Mouse (Mus musculus) ES-CJ7 (cell line): Measurements from ENCODE around the gene Tfpi2.

Source experiments
- DNase-seq: peaks from one replicate; pipeline ENCODE4 v3.0.0; 2011; ENCODE audit warnings: low read depth, low spot score

The Tfpi2 gene

GRCm38 (mm10) chr6:3988750-3989149 is at the start of gene Tfpi2:
Tfpi2 (minus strand) TSS chr6:3988919.
- DNase-seq = no peak

DNA sequence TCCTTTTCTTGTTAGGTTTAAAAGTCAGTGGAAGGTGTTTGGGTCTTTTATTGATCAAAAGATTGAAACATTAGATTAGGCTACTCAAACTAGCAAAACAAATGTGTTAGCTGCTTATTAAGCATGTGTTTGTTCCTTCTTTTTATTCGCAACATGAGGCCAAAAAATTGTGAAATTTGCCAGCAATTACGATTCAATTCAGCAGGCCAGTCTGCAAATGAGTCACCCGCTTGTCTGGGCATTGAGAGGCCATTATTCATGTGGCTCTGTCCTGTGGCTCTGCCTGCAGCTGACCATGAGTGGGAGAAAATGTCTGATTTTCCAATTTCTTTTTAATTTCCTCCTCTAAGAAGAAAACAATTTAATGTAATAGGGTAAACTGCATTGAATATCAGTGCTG is 42.2 kb upstream of the Tfpi2 start:
- no peak for DNase-seq

DNA sequence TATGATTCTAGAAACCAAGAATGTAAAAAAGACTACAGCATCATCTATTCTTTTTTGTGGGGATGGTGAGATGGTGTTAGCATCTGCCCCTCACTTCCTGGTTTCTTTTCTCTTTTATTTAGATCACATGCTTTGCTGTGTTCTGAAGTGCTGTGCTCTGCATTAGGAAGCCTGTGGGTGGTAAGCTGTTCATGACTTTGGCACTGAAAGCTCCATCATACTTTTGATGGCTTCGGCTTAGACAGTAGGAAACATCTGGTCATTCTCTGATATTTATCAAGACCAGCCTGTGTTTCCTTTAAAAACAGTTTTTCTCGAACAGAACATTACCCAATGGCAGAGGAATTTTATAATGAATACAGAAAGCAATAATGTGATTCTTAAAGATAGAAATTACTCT is 37.6 kb upstream of the Tfpi2 start:
- DNase-seq = no peak

- no peak for DNase-seq
These were observed 33.9 kb upstream of the Tfpi2 start for GRCm38 (mm10) chr6:4022645-4023044.

DNA sequence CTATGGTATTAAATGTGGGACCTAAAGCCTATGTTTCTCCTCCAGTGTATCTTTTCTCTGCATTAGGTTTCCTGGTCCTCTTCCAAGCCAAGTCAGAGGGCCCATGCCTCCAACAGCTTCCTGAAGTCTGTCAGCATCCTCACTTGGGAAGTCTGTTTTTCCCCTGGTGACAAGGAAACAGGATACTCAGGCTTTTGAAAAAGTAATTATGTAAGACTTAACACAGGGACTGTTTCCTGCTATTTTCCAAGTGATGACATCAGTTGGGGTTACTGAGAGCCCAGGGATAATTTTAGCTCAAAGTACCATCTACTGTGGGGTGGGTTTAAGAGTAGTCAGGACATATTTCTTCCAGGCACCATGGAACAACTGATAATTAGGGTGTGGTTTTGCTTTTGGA is 20.8 kb upstream of the Tfpi2 start:
- DNase-seq = no peak

DNA sequence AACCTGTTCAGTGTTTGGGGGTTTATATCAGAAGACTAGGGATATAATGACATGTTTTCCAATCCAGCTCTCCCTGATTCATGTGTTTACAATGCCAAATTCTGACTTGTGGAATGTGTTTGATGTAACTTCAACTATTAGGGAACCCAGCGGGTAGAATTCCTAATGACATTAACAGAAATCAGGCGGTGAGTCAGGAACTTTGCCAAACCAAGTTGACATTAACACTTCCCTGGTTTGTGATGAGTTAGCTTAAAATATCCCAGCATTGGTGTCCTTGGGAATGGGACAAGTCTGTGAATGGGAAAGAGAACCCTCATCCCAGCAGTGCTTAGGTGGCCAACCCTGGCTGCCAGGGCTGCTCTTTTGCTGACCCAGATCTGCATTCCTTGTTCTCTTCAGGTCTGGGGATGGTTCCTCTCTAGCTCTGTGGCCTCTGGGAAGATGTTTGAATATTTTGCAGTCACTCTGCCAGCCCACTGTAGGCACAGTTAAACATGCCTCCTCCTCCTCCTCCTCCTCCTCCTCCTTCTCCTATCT is 19.9 kb upstream of the Tfpi2 start:
- no peak for DNase-seq

- DNase-seq = no peak
These were observed 16.1 kb upstream of the Tfpi2 start for GRCm38 (mm10) chr6:4004808-4005207.

- DNase-seq = peak; percentile 26
These were observed 15.2 kb upstream of the Tfpi2 start, which contains the start of gene Gng11 for GRCm38 (mm10) chr6:4003890-4004306. Gng11 (plus strand) TSS chr6:4003904.

DNA sequence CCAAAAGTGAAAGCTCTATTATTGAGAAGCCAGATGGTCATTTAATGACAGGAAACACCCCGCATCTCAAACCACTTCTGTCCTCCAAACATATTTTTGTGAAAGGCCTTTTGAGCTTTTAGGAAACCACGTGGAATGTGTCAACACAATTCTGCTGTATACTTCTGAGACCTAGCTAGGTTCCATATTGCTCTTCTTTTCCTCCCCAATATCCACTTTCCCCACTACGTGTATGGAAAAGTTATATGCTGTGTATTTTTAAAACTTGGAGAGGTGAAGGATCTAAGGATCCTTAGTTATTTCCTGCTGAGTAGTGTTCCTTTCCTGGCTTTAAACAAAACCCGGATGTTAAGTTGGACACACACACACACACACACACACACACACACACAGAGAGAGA is 14.7 kb upstream of the Tfpi2 start:
- no peak for DNase-seq

DNA sequence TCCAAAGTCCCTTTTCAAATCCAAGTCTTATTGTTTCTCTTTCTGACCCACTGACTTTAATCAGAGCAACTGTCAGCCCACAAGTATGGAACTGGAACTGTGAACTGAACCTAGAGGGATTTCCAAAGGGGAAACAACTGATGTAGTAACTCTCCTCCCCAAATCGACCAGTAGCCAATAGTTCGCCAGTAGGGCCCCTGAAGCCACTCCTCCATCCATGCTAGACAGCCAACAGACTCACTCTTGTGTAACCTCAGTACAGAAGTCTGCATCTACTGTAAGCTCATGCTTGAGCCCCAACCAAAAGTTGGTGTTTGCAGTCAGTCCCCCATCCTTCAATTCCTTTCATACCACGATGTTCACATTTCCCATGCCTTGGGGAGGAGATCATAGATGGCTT is 12.0 kb upstream of the Tfpi2 start:
- no peak for DNase-seq

DNA sequence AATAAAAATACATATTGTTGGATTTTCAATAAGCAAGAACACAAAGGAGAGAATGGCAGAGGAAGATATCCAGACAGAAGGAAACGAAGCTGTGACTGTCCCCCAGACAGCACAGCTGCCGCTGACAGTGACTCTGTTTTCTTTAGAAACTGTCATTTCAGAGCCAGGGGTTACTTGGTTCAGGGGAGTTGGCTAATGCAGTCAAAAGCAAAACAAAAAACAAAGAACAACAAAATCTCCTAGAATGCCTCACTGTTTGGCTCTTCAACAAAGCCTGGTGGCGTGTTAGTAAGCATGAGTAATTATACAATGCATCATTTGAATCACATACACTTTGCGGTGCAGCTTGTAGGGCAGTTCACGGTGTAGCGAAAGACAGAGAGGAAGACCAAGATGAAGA is 10.6 kb upstream of the Tfpi2 start:
- DNase-seq = no peak

GRCm38 (mm10) chr6:3998089-3998488 is 9.4 kb upstream of the Tfpi2 start:
- no peak for DNase-seq

DNA sequence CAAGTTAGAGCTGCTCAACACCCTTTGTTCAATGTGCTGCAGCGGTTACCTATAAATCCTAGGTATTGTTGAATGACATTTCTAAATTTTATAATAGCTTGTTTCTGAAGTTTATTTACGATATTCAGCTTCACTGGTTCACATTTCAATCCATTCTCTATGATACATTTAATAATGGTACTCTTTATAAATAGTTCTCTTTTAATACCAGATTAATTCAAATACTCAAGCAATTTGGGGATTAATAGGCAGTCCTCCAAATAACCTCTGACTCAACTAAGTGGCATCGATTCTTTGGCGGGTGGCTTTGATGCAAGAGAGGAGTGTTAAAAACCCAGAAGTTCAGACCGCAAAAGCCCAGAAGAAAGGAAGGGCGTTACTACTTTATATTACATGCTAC is 4.8 kb upstream of the Tfpi2 start, which contains the start of gene Gngt1:
Gngt1 (plus strand) TSS at position 301 of the 400 bp plus-strand sequence.
- no peak for DNase-seq

DNA sequence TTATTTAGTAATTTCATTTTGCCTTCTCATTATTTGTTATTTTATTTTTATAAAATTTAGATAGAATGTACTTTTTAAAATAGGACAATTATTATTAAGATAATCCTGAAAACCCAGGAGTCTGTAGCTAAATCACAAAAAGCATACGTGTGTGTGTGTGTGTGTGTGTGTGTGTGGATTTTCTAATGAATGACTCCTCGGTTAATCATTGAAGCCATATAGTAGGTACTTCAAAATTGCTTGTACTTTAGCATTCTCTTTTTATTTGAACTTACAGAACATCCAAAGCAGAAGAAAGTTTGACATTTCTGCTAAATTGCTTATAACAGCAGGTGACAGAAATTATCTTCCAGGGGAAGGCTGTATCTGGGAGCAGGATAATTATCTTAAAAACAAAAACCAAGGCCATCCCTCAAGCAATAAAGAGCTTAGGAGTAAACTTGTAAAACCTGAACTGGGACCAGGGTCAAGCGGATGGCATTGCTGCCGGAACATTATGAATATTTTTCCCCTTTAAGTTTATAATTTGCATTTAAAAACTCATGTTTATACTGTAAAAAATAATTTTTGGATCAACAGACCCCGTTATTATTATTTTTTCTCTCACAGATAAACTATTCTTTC is 5.9 kb downstream of the Tfpi2 start:
- no peak for DNase-seq

DNA sequence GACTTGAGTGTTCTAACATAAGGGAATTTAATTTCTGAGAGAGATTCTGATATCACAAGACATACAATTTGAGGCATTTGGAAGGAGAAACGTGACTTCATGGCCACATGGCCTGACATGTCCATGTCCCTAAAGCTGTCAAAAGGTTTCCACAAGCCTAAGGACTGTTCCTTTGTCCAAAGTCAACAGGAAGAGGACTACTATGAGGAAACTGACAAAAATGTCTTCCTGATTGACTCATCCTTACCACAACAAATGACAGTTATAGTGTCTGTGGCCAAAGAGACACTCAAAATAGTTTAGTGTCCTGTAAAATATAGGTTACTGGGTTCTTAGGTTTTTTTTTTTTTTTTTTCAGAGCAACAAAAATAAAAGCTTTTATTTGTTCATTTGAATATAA is 15.0 kb downstream of the Tfpi2 start:
- DNase-seq = no peak

GRCm38 (mm10) chr6:3967676-3968626 is 20.8 kb downstream of the Tfpi2 start:
- DNase-seq = peak; percentile 29

- no peak for DNase-seq
These were observed 33.8 kb downstream of the Tfpi2 start for GRCm38 (mm10) chr6:3954969-3955368.

- DNase-seq = no peak
These were observed 52.5 kb downstream of the Tfpi2 start for GRCm38 (mm10) chr6:3936140-3936714.

GRCm38 (mm10) chr6:3935606-3936005 is 53.1 kb downstream of the Tfpi2 start:
- DNase-seq = no peak

DNA sequence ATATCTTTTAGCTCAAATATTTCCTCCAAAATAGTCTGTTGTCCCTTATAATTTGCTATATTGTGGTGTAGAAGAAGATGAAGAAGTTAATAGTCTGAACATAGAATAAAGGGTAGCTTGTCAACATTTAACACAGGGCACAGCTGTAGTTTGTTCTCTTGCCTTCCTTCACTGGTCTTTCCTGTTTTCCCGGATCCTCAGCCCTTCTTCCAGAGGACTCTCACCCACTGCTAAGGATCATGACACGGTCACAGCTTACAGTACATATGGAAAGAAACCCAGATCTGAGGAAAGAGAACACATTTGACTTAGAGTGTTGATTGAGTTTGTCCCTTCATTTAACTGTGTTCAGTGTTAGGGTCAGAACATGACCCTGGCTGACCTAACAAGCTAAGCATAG is 53.7 kb downstream of the Tfpi2 start:
- DNase-seq = no peak

DNA sequence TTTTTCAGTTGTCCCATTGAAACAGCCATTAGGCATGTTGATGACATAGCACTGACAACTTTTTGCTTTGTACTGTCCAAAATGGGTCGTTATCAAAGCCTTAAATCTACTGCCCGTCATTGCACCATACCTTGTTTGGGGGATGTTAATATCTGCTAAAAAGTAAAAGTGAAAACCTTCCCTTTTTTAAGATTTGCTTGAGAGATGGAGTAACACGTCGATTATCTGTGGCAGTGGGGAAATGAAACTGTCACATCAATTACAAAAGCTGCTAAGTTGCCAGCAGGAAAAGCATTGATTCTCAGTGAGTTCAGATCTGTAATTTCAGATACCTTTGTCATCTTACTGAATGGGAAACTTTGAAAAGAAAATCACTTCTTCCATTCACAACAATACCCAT is 62.6 kb downstream of the Tfpi2 start:
- DNase-seq = no peak

DNA sequence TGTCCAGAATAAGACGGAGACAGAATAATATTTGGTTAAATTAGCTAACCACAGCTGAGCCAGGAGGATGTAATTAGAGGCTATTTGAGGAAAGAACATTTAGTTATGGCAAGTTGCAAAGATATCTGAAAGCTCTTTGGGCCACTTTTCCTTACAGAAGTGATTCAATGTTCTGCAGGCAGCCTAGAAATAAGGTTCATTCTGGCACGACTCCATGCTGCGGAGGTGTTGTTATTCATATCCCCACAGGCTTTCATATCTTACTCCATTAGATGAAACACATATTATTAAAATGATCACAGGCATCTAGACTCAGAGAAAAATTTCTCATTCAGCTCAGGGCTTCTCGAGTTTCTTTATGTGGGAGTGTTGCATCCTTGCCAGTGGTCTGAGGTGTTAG is 65.8 kb downstream of the Tfpi2 start:
- DNase-seq = no peak
